Mouse (Mus musculus): Measurements from ENCODE around the gene Scaf1. TPM values are rescaled to one million over a fixed set of nuclear protein-coding genes. Genes with fewer than 3 reads are reported as not detected.

Scaf1 gene
- polyA plus RNA-seq, 1 experiment from 2014 or later = 34.8 TPM

DNA sequence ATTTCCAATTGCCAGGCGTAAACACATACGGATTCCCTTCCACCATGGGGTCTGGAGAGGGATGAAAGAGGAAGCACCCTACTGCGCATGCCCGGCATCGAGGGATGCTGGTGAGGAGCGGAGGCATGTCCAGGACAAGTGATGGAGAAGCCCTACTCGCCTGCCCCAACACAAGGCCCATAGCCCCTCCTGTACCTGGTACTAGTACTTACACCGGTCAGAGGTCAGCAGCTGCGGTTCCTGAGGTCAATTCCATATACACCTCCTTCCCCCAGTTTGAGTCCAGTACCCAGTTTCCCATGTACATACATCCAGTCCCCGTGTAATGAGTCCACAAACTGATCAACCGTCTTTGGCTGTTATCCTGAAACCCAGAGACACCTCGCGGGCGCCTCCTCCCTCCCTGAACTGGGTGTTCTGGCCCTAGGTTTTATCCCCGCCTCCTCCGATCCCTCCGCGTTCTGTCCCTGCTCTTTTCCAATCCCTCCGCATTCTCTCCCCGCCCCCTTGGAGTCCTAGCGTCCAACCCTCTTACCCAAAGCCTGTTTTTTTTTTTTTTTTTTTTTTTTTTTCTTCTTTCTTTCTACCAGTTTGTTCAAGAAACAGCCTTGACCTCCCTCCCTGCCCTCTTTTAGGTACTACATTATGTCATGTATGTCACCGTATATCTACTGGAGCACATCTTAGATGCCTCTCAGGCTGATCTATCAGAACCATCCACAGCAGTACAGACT lies 41.6 kb downstream of the Scaf1 start, which contains the start of gene Cpt1c:
Gene Cpt1c (minus strand): TSS at position 469 of the 734 bp plus-strand sequence.
- Histone ChIP-seq H3K4me2 (peak within 1 kb of the TSS; percentile 78), H3K4me3 (peak within 1 kb of the TSS; percentile 56), H3K9ac (peak within 1 kb of the TSS; percentile 48), H3K36me3 (peaks cover 42% of the 10 kb centered on the region), H3K4me1 (peaks cover 38% of the 10 kb centered on the region), H3K9me3 (no peaks in the 10 kb centered on the region), H3K27ac (peak within 1 kb of the TSS; percentile 90), H3K27me3 (no peaks in the 10 kb centered on the region)
- ATAC-seq (ENCODE audit: insufficient number of reproducible peaks, low FRiP score, low TSS enrichment, low read depth) = no peak
- WGBS = 2% methylated on average over 22 of the region's 22 CpGs

DNA sequence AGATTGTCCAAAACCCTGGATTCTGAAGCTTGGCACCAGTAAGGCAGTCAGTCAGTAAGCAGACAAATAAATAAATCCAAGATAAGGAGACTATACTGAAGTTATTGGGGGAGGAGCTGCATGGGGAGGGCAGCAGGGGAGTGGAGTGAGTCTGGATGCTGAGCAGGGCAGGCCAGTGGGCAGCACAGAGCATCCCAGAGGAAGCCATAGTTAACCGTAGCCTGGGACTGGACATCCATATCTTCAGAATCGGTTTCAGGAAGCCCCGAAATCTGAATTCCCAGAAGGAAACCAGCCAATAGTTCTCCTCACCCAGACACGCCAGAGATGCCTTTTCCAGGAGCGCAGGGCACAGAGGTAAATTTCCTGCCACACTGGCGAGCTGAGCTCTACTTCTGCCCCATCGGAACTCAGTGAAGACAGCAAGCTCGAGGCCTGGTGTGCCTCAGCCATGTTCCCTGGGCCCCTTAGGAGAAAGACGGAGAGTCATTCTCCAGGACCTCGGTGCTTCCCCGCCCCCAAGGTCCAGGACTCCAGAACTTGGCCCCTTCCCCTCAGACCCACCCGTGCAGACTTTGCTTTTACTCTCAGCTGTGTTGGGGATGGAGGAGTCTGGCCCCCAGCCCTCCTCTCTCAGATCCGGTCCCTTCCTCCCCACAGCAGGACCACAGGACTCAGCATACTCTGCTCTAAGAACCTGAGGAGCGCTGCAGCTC lies 42.6 kb downstream of the Scaf1 start:
- 36% methylated on average over 14 of the region's 14 CpGs for WGBS
- Histone ChIP-seq H3K9ac (peak overlapping the region; percentile 35; the same call in 1 of the 2 replicates), H3K36me3 (peaks cover 33% of the 10 kb centered on the region), H3K9me3 (no peaks in the 10 kb centered on the region), H3K27me3 (no peaks in the 10 kb centered on the region), H3K4me1 (peaks cover 38% of the 10 kb centered on the region), H3K4me2 (peak overlapping the region; percentile 78), H3K4me3 (peak overlapping the region; percentile 56), H3K27ac (peak overlapping the region; percentile 90)
- no peak for ATAC-seq (ENCODE audit: insufficient number of reproducible peaks, low FRiP score, low TSS enrichment, low read depth)

- no peak overlapping the region for H3K9ac ChIP-seq
- H3K4me3 ChIP-seq = peak overlapping the region; percentile 61
Observed at GRCm38 (mm10) chr7:44971142-44971541, 45.0 kb downstream of the Scaf1 start.

DNA sequence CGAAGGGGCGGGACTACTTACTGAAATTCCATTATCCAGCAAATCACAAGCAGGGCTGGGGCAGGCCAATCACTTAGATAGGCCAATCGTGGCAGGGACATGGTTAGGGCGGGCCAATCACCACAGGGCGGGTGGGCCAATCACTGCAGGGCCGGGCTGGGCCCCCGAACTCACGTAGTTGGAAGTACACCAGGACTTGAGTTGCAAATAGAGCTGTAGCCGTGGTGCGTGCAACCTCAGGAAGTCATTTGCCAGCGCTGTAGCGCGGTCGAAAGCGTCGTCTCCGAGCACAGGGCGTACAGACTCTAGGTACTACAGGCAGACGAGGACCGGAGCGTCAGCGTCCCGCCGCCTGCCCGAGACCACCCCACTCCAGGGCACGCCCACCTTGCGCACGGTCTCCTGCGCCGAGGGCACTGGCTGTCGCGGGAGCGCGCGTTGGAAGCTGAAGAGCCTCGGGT lies 45.9 kb downstream of the Scaf1 start:
- Histone ChIP-seq H3K9ac (peak overlapping the region; percentile 44), H3K36me3 (peaks cover 22% of the 10 kb centered on the region), H3K4me1 (peaks cover 38% of the 10 kb centered on the region), H3K27ac (peak overlapping the region; percentile 93), H3K9me3 (no peaks in the 10 kb centered on the region), H3K4me2 (peak overlapping the region; percentile 79), H3K4me3 (peak overlapping the region; percentile 61), H3K27me3 (no peaks in the 10 kb centered on the region)
- under 1% methylated on average over 36 of the region's 36 CpGs for WGBS
- peak; percentile 96 for ATAC-seq (ENCODE audit: insufficient number of reproducible peaks, low FRiP score, low TSS enrichment, low read depth)

More at GRCm38 (mm10) chr7:44971142-44971541, 45.0 kb downstream of the Scaf1 start:
- Histone ChIP-seq H3K9me3 (no peaks in the 10 kb centered on the region), H3K4me2 (peak overlapping the region; percentile 79), H3K27me3 (no peaks in the 10 kb centered on the region), H3K36me3 (peaks cover 22% of the 10 kb centered on the region), H3K4me1 (peaks cover 38% of the 10 kb centered on the region), H3K27ac (0 out of 2 replicates have a peak overlapping the region, but pooled peaks have one; percentile 27)
- no peak for ATAC-seq (ENCODE audit: insufficient number of reproducible peaks, low FRiP score, low TSS enrichment, low read depth)
- WGBS = 64% methylated on average over 7 of the region's 7 CpGs

DNA sequence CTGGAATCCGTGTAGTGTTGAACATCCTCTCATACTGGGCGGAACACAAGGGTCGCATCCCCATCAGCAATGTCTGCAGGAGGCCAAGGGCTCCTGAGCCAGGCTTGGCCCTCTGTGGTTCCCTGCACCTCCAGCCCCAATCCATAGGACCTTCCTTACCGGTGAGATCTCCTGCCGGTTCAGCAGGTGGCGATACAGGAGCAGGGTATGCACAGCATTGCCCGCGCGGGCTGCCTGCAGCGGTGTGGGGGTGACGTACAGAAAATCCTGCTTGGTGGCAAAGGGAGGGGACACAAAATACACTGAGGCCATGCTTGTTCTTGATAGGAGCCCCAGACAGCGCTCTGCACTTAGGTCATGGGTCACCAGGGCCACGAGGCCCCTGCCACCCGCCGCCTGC lies 49.5 kb downstream of the Scaf1 start:
- ATAC-seq (ENCODE audit: insufficient number of reproducible peaks, low FRiP score, low TSS enrichment, low read depth) = no peak
- Histone ChIP-seq H3K4me2 (no peak overlapping the region), H3K9me3 (no peaks in the 10 kb centered on the region), H3K4me1 (peaks cover 17% of the 10 kb centered on the region), H3K9ac (no peak overlapping the region), H3K27ac (no peak overlapping the region), H3K27me3 (no peaks in the 10 kb centered on the region), H3K36me3 (peaks cover 48% of the 10 kb centered on the region), H3K4me3 (no peak overlapping the region)
- 74% methylated on average over 15 of the region's 15 CpGs for WGBS

- no peak for ATAC-seq (ENCODE audit: insufficient number of reproducible peaks, low FRiP score, low TSS enrichment, low read depth)
- peaks cover 55% of the 10 kb centered on the region for H3K36me3 ChIP-seq
- H3K4me2 ChIP-seq = no peak overlapping the region
- no peak overlapping the region for H3K9ac ChIP-seq
- peaks cover 11% of the 10 kb centered on the region for H3K4me1 ChIP-seq
- 75% methylated on average over 7 of the region's 7 CpGs for WGBS
- no peak overlapping the region for H3K4me3 ChIP-seq
- no peak overlapping the region for H3K27ac ChIP-seq
- no peaks in the 10 kb centered on the region for H3K27me3 ChIP-seq
- H3K9me3 ChIP-seq = no peaks in the 10 kb centered on the region
Observed at GRCm38 (mm10) chr7:44965975-44966374, 50.2 kb downstream of the Scaf1 start.

DNA sequence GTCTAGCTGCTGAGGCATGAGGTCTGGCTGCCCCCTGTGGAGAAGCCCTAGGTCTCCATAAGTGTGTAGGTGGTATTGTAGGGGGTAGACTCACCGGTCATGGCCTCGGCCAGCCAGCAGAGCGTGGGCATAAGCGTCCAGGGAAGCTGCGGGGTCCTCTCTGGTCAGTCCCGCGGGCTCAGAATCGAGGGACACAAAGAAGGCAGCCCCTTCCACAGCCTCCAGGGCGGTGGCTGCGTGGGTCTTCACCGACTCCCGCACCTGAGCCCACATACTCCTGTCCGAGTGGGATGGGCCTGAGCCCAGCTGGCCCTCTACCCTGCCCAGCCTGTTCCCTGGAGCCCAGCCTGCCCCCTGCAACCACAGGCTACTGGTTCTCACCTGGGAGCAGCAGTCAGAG lies 51.2 kb downstream of the Scaf1 start:
- 91% methylated on average over 13 of the region's 13 CpGs for whole genome bisulfite sequencing
- peaks cover 4% of the 10 kb centered on the region; the same call in 1 of the 2 replicates for H3K4me1 ChIP-seq
- ATAC-seq (ENCODE audit: insufficient number of reproducible peaks, low FRiP score, low TSS enrichment, low read depth) = no peak
- no peaks in the 10 kb centered on the region for H3K27me3 ChIP-seq
- H3K9me3 ChIP-seq = no peaks in the 10 kb centered on the region
- no peak overlapping the region for H3K4me2 ChIP-seq
- H3K4me3 ChIP-seq = no peak overlapping the region
- no peak overlapping the region for H3K27ac ChIP-seq
- peaks cover 62% of the 10 kb centered on the region for H3K36me3 ChIP-seq
- H3K9ac ChIP-seq = no peak overlapping the region

DNA sequence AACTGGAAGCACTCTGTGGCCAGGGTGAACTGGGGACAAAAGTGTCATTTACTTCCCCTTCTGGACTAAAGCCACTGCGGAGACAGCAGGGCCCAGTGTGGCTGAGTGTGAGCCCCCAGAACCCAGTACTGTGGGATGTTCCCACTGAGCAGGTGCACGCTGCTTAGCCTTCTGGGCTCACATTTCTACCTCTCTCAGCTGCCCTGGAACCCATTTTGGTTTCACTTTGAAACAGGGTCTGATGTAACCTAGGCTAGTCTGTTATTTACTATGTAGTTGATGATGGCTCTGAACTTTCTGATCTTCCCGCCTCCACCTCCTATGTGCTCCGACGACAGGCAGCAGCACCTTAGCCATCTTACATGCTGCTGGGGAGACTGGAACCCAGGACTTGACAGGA lies 53.3 kb downstream of the Scaf1 start:
- 92% methylated on average over 5 of the region's 5 CpGs for WGBS
- Histone ChIP-seq H3K27ac (no peak overlapping the region), H3K9ac (no peak overlapping the region), H3K9me3 (no peaks in the 10 kb centered on the region), H3K4me3 (no peak overlapping the region), H3K27me3 (no peaks in the 10 kb centered on the region), H3K4me2 (no peak overlapping the region), H3K4me1 (no peaks in the 10 kb centered on the region), H3K36me3 (peaks cover 70% of the 10 kb centered on the region)
- no peak for ATAC-seq (ENCODE audit: insufficient number of reproducible peaks, low FRiP score, low TSS enrichment, low read depth)

DNA sequence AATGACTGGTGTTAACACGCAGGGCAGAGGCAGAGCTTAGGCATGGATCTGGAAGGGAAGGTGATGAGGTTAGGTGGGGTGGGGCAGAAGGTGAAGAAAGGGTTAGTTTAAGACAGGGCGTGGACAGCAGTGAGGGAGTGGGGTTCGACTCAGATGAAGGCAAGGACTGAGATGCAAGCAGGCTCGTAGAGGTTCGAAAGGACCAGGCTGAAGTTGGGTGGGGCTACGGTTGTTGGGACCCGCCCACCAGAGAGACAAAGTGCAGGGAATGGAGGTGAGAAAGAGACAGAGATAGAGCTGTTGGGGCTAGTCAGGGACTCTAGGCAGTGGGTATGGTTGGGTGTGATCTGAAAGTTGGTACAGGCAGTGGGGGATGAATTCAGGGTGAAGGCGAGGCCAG lies 53.8 kb downstream of the Scaf1 start:
- Histone ChIP-seq H3K4me3 (no peak overlapping the region), H3K36me3 (peaks cover 67% of the 10 kb centered on the region), H3K9me3 (no peaks in the 10 kb centered on the region), H3K27me3 (no peaks in the 10 kb centered on the region), H3K9ac (no peak overlapping the region), H3K4me2 (no peak overlapping the region), H3K27ac (no peak overlapping the region), H3K4me1 (0 out of 2 replicates have a peak, but pooled peaks cover 3% of the 10 kb centered on the region)
- ATAC-seq (ENCODE audit: insufficient number of reproducible peaks, low FRiP score, low TSS enrichment, low read depth) = no peak
- 61% methylated on average over 8 of the region's 8 CpGs for WGBS

DNA sequence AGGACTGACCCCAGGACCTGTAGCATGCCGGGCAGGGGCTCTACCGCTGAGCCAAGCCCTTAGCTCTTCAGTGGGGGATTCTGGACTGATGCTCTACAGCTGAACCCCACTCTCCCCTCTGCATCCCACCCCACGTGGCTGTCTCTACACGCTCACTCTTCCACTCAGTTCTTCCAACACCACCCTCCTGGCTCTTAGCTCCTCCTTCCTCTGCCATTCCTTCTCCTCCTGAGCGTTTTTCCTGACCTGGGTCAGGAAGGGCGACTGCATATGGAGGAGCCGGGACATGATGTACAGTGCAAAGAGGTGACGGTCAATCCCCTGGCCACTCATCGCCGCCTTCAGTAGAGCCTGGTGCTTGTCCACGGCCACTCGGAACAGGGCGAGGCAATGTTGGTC lies 55.7 kb downstream of the Scaf1 start:
- no peak for ATAC-seq (ENCODE audit: insufficient number of reproducible peaks, low FRiP score, low TSS enrichment, low read depth)
- Histone ChIP-seq H3K27ac (no peak overlapping the region), H3K9me3 (no peaks in the 10 kb centered on the region), H3K27me3 (no peaks in the 10 kb centered on the region), H3K4me3 (no peak overlapping the region), H3K4me1 (0 out of 2 replicates have a peak, but pooled peaks cover 3% of the 10 kb centered on the region), H3K36me3 (peaks cover 53% of the 10 kb centered on the region), H3K9ac (no peak overlapping the region), H3K4me2 (no peak overlapping the region)
- WGBS = 87% methylated on average over 13 of the region's 13 CpGs

- no peak for ATAC-seq (ENCODE audit: insufficient number of reproducible peaks, low FRiP score, low TSS enrichment, low read depth)
Observed at GRCm38 (mm10) chr7:44959874-44960511, 56.2 kb downstream of the Scaf1 start.

More at GRCm38 (mm10) chr7:44959874-44960511, 56.2 kb downstream of the Scaf1 start:
- no peak overlapping the region for H3K9ac ChIP-seq
- no peaks in the 10 kb centered on the region for H3K9me3 ChIP-seq
- H3K4me2 ChIP-seq = no peak overlapping the region
- 83% methylated on average over 10 of the region's 10 CpGs for WGBS
- H3K4me3 ChIP-seq = no peak overlapping the region
- H3K4me1 ChIP-seq = 0 out of 2 replicates have a peak, but pooled peaks cover 3% of the 10 kb centered on the region
- no peaks in the 10 kb centered on the region for H3K27me3 ChIP-seq
- H3K36me3 ChIP-seq = peaks cover 47% of the 10 kb centered on the region
- H3K27ac ChIP-seq = no peak overlapping the region

Data from limb, embryonic 15.5 days (tissue).